Mouse (Mus musculus) kidney, embryonic 15.5 days (tissue): ENCODE data around the gene Bhlhe41. TPM values are rescaled to one million over a fixed set of nuclear protein-coding genes. Genes with fewer than 3 reads are reported as not detected.

Experiments used
- ATAC-seq: fragments of 200-750 bp; cut with Nextera tagmentation; replicated peaks from 2 replicates; pipeline ENCODE4 v1.8.0; 2017; ENCODE audit warnings: moderate TSS enrichment; ENCODE audit not compliant: low FRiP score
- H3K27ac ChIP-seq: fragments of 300-500 bp; sonication (generic); 2 replicates; pipeline ENCODE4 v1.5.1; 2015; ENCODE audit warnings: mild to moderate bottlenecking, inconsistent platforms
- H3K27me3 ChIP-seq: fragments of 300-500 bp; sonication (generic); 2 replicates; pipeline ENCODE4 v1.6.1; 2015; ENCODE audit warnings: inconsistent platforms
- H3K36me3 ChIP-seq: fragments of 300-500 bp; sonication (generic); 2 replicates; pipeline ENCODE4 v1.6.1; 2015; ENCODE audit warnings: inconsistent platforms
- H3K4me1 ChIP-seq: fragments of 300-500 bp; sonication (generic); 2 replicates; pipeline ENCODE4 v1.6.1; 2015; ENCODE audit warnings: inconsistent platforms
- H3K4me2 ChIP-seq: fragments of 300-500 bp; sonication (generic); 2 replicates; pipeline ENCODE4 v1.6.1; 2015; ENCODE audit warnings: moderate library complexity, mild to moderate bottlenecking, inconsistent platforms
- H3K4me3 ChIP-seq: fragments of 300-500 bp; sonication (generic); replicated peaks from 2 replicates; pipeline ENCODE4 v1.5.1; 2015; ENCODE audit warnings: mild to moderate bottlenecking, inconsistent platforms
- H3K9ac ChIP-seq: fragments of 300-500 bp; sonication (generic); 2 replicates; pipeline ENCODE4 v1.6.1; 2015; ENCODE audit warnings: mild to moderate bottlenecking, inconsistent platforms
- H3K9me3 ChIP-seq: fragments of 300-500 bp; sonication (generic); replicated peaks from 2 replicates; pipeline ENCODE4 v1.6.1; 2016; ENCODE audit warnings: inconsistent platforms
- WGBS: fragments of 180-500 bp; shearing (Covaris S2); methylation state at CpG from one replicate; pipeline ENCODE4 v1.1.7; 2015; ENCODE audit warnings: mixed read lengths; 5-methylcytosine and 5-hydroxymethylcytosine counted together
- polyA plus RNA-seq: library from polyadenylated mRNA; unstranded; fragments of >200 nt; fragmentation: Nextera tagmentation; extraction: Ambion mirVana; gene quantifications from 2 replicates; pipeline ENCODE4 v1.2.1, GENCODE M21; 2015

Gene Bhlhe41
- polyA plus RNA-seq, 1 experiment from 2014 or later = 1.5 TPM

GRCm38 (mm10) chr6:145830117-145830516 is 35.2 kb downstream of the Bhlhe41 start:
- Histone ChIP-seq H3K27me3 (peaks cover 5% of the 10 kb centered on the region; the same call in 1 of the 2 replicates), H3K9me3 (0 out of 2 replicates have a peak, but pooled peaks cover 3% of the 10 kb centered on the region), H3K9ac (no peak overlapping the region), H3K4me3 (no peak overlapping the region), H3K27ac (no peak overlapping the region), H3K36me3 (0 out of 2 replicates have a peak, but pooled peaks cover 7% of the 10 kb centered on the region), H3K4me1 (0 out of 2 replicates have a peak, but pooled peaks cover 7% of the 10 kb centered on the region), H3K4me2 (peak overlapping the region; percentile 20; the same call in 1 of the 2 replicates)
- WGBS = 15% methylated on average over 8 of the region's 8 CpGs
- ATAC-seq = 0 out of 2 replicates have a peak, but pooled peaks have one; percentile 33

- Histone ChIP-seq H3K4me2 (no peak overlapping the region), H3K4me1 (0 out of 2 replicates have a peak, but pooled peaks cover 7% of the 10 kb centered on the region), H3K36me3 (0 out of 2 replicates have a peak, but pooled peaks cover 12% of the 10 kb centered on the region), H3K4me3 (no peak overlapping the region), H3K9me3 (0 out of 2 replicates have a peak, but pooled peaks cover 4% of the 10 kb centered on the region), H3K27me3 (peaks cover 5% of the 10 kb centered on the region; the same call in 1 of the 2 replicates), H3K9ac (no peak overlapping the region), H3K27ac (no peak overlapping the region)
- ATAC-seq = no peak
- 78% methylated on average over 16 of the region's 16 CpGs for WGBS
Measured at GRCm38 (mm10) chr6:145829062-145829835, 36.1 kb downstream of the Bhlhe41 start.

- 0 out of 2 replicates have a peak, but pooled peaks cover 12% of the 10 kb centered on the region for H3K36me3 ChIP-seq
- 0 out of 2 replicates have a peak, but pooled peaks cover 4% of the 10 kb centered on the region for H3K9me3 ChIP-seq
- H3K4me2 ChIP-seq = no peak overlapping the region
- 0 out of 2 replicates have a peak, but pooled peaks cover 7% of the 10 kb centered on the region for H3K4me1 ChIP-seq
- H3K27me3 ChIP-seq = no peaks in the 10 kb centered on the region
- H3K27ac ChIP-seq = no peak overlapping the region
- ATAC-seq = no peak
- no peak overlapping the region for H3K4me3 ChIP-seq
- H3K9ac ChIP-seq = no peak overlapping the region
- 89% methylated on average over 4 of the region's 4 CpGs for WGBS
Measured at GRCm38 (mm10) chr6:145826305-145826704, 39.1 kb downstream of the Bhlhe41 start.

GRCm38 (mm10) chr6:145823588-145824234 is 41.6 kb downstream of the Bhlhe41 start:
- ATAC-seq = no peak
- Histone ChIP-seq H3K4me2 (no peak overlapping the region), H3K27me3 (no peaks in the 10 kb centered on the region), H3K27ac (no peak overlapping the region), H3K9me3 (0 out of 2 replicates have a peak, but pooled peaks cover 4% of the 10 kb centered on the region), H3K4me3 (no peak overlapping the region), H3K36me3 (peaks cover 22% of the 10 kb centered on the region; the same call in 1 of the 2 replicates), H3K4me1 (no peaks in the 10 kb centered on the region), H3K9ac (no peak overlapping the region)
- WGBS = 52% methylated on average over 5 of the region's 5 CpGs

GRCm38 (mm10) chr6:145823103-145823502 is 42.3 kb downstream of the Bhlhe41 start:
- WGBS = 72% methylated on average over 6 of the region's 6 CpGs
- Histone ChIP-seq H3K36me3 (peaks cover 28% of the 10 kb centered on the region; the same call in 1 of the 2 replicates), H3K4me2 (no peak overlapping the region), H3K9ac (no peak overlapping the region), H3K4me1 (no peaks in the 10 kb centered on the region), H3K4me3 (no peak overlapping the region), H3K27ac (no peak overlapping the region), H3K27me3 (no peaks in the 10 kb centered on the region), H3K9me3 (0 out of 2 replicates have a peak, but pooled peaks cover 4% of the 10 kb centered on the region)
- peak; percentile 47; the same call in 1 of the 2 replicates for ATAC-seq

- no peak overlapping the region for H3K9ac ChIP-seq
- H3K27ac ChIP-seq = no peak overlapping the region
- WGBS = 66% methylated on average over 5 of the region's 5 CpGs
- H3K4me2 ChIP-seq = no peak overlapping the region
- H3K4me3 ChIP-seq = no peak overlapping the region
- H3K27me3 ChIP-seq = no peaks in the 10 kb centered on the region
- ATAC-seq = no peak
- H3K9me3 ChIP-seq = 0 out of 2 replicates have a peak, but pooled peaks cover 4% of the 10 kb centered on the region
- H3K36me3 ChIP-seq = peaks cover 37% of the 10 kb centered on the region; the same call in 1 of the 2 replicates
- no peaks in the 10 kb centered on the region for H3K4me1 ChIP-seq
Measured at GRCm38 (mm10) chr6:145822218-145822617, 43.1 kb downstream of the Bhlhe41 start.

- Histone ChIP-seq H3K27ac (no peak overlapping the region), H3K9ac (no peak overlapping the region), H3K4me2 (no peak overlapping the region), H3K4me1 (peaks cover 6% of the 10 kb centered on the region; the same call in 1 of the 2 replicates), H3K4me3 (no peak overlapping the region), H3K27me3 (no peaks in the 10 kb centered on the region), H3K36me3 (peaks cover 36% of the 10 kb centered on the region; the same call in 1 of the 2 replicates), H3K9me3 (no peaks in the 10 kb centered on the region)
- ATAC-seq = no peak
- 84% methylated on average over 9 of the region's 9 CpGs for WGBS
Measured at GRCm38 (mm10) chr6:145819151-145819550, 46.2 kb downstream of the Bhlhe41 start.

- WGBS = 37% methylated on average over 15 of the region's 15 CpGs
- H3K4me2 ChIP-seq = peak overlapping the region; percentile 36
- H3K9ac ChIP-seq = no peak overlapping the region
- peak; percentile 38; the same call in 1 of the 2 replicates for ATAC-seq
- H3K36me3 ChIP-seq = peaks cover 50% of the 10 kb centered on the region; the same call in 1 of the 2 replicates
- H3K27me3 ChIP-seq = no peaks in the 10 kb centered on the region
- H3K9me3 ChIP-seq = no peaks in the 10 kb centered on the region
- H3K27ac ChIP-seq = no peak overlapping the region
- H3K4me3 ChIP-seq = no peak overlapping the region; the same call in 1 of the 2 replicates
- H3K4me1 ChIP-seq = peaks cover 6% of the 10 kb centered on the region; the same call in 1 of the 2 replicates
Measured at GRCm38 (mm10) chr6:145815200-145815599, 50.2 kb downstream of the Bhlhe41 start.

GRCm38 (mm10) chr6:145811174-145811573 is 54.2 kb downstream of the Bhlhe41 start:
- Histone ChIP-seq H3K27me3 (no peaks in the 10 kb centered on the region), H3K9ac (no peak overlapping the region), H3K9me3 (no peaks in the 10 kb centered on the region), H3K4me1 (peaks cover 11% of the 10 kb centered on the region; the same call in 1 of the 2 replicates), H3K27ac (no peak overlapping the region), H3K4me3 (no peak overlapping the region), H3K4me2 (no peak overlapping the region), H3K36me3 (peaks cover 27% of the 10 kb centered on the region; the same call in 1 of the 2 replicates)
- 78% methylated on average over 1 of the region's 1 CpGs for WGBS
- no peak for ATAC-seq

GRCm38 (mm10) chr6:145810015-145810414 is 55.3 kb downstream of the Bhlhe41 start:
- Histone ChIP-seq H3K4me1 (0 out of 2 replicates have a peak, but pooled peaks cover 5% of the 10 kb centered on the region), H3K36me3 (peaks cover 27% of the 10 kb centered on the region; the same call in 1 of the 2 replicates), H3K9me3 (no peaks in the 10 kb centered on the region), H3K27ac (no peak overlapping the region), H3K4me2 (no peak overlapping the region), H3K4me3 (no peak overlapping the region), H3K27me3 (no peaks in the 10 kb centered on the region), H3K9ac (no peak overlapping the region)
- ATAC-seq = no peak
- WGBS = 90% methylated on average over 6 of the region's 6 CpGs

GRCm38 (mm10) chr6:145809566-145809965 is 55.8 kb downstream of the Bhlhe41 start:
- H3K4me1 ChIP-seq = 0 out of 2 replicates have a peak, but pooled peaks cover 5% of the 10 kb centered on the region
- no peak overlapping the region for H3K9ac ChIP-seq
- H3K4me2 ChIP-seq = no peak overlapping the region
- no peak overlapping the region for H3K27ac ChIP-seq
- WGBS = 78% methylated on average over 7 of the region's 7 CpGs
- no peak for ATAC-seq
- H3K36me3 ChIP-seq = peaks cover 27% of the 10 kb centered on the region; the same call in 1 of the 2 replicates
- no peaks in the 10 kb centered on the region for H3K27me3 ChIP-seq
- no peaks in the 10 kb centered on the region for H3K9me3 ChIP-seq
- H3K4me3 ChIP-seq = no peak overlapping the region
